In the genomic region with DNA sequence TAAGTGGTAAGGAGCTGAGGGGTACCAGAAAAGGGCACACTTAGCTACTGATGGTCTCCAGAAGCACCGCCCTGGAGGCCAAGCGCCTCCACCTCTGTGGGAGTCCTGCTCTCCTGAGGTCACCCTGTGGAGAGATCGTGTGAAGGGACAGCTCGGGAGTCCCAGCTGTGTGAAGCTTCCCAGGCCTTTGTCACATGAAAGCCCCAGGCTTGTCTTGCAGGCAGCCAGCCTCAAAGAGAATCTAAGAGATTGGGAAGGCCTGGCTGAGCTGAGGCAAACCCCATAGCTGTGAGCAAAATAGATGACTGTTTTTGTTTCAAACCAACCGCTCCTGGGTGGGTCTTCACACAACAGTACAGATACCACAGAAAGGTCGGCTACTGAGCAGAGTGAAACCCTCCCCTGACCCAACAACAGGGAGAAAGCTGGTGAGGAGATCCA, we compare ENCODE assay signal across 12 mouse cellular contexts. TPM values are rescaled to one million over a fixed set of nuclear protein-coding genes. Genes with fewer than 3 reads are reported as not detected.
DNase-seq lines count a peak whose midpoint lies in the region; ATAC-seq lines count a peak whose summit lies in the region.
"Had no signal": no experiment of that assay in that cellular context is flagged by ENCODE, and none has a peak within 500 bp of the region (broad histone marks: within the 10 kb centered on the region; RNA-seq: fewer than 3 reads in every experiment).

No protein-coding gene starts in this region.

- ATAC-seq in CD4-positive, CD25-positive, alpha-beta regulatory T cell, adult 4 months, result no peak
- ATAC-seq in kidney, embryonic 16.5 days (ENCODE audit: low FRiP score, low TSS enrichment), result peak; percentile 75

- H3K4me2 ChIP-seq in kidney, embryonic 16.5 days (replicated peaks; ENCODE audit: low read depth, low read length), result no peak overlapping the region
- H3K4me2 ChIP-seq: limb, embryonic 15.5 days had no signal

- H3K27ac ChIP-seq in kidney, embryonic 16.5 days (ENCODE audit: low read length), result peak overlapping the region; percentile 63
- H3K27ac ChIP-seq in limb, embryonic 10.5 days, result 0 out of 2 replicates have a peak overlapping the region, but pooled peaks have one; percentile 42
- H3K27ac ChIP-seq: limb, embryonic 15.5 days had no signal

- peaks cover 43% of the 10 kb centered on the region for H3K4me1 ChIP-seq in kidney, embryonic 16.5 days (ENCODE audit: insufficient read depth, low read length)
- H3K4me1 ChIP-seq in limb, embryonic 10.5 days, result peaks cover 39% of the 10 kb centered on the region

- no peaks in the 10 kb centered on the region for H3K9me3 ChIP-seq in kidney, embryonic 16.5 days (ENCODE audit: low read length)
- no peaks in the 10 kb centered on the region for H3K9me3 ChIP-seq in limb, embryonic 10.5 days (replicated peaks)
- H3K9me3 ChIP-seq: limb, embryonic 15.5 days; megakaryocyte, embryonic 14.5 days had no signal

- 33% methylated on average over 6 of the region's 6 CpGs for whole genome bisulfite sequencing in kidney, embryonic 16.5 days
- WGBS in limb, embryonic 10.5 days, result 14% methylated on average over 6 of the region's 6 CpGs

- H3K4me3 ChIP-seq in kidney, embryonic 16.5 days (ENCODE audit: low read length), result no peak overlapping the region
- no peak overlapping the region for H3K4me3 ChIP-seq in limb, embryonic 10.5 days
- H3K4me3 ChIP-seq: limb, embryonic 15.5 days; megakaryocyte, embryonic 14.5 days had no signal

- DNase-seq in CD4-positive, CD25-positive, alpha-beta regulatory T cell, adult 2 months (ENCODE audit: low read depth, low spot score), result peak; percentile 38
- DNase-seq in kidney, postnatal 25 days, result no peak
- peak; percentile 31 for DNase-seq in Muller cell, postnatal 12 days (ENCODE audit: inconsistent ontology term)
- DNase-seq in limb, embryonic 10.5 days (ENCODE audit: low spot score), result no peak
- no peak for DNase-seq in adrenal gland, adult 18-20 months (ENCODE audit: low spot score in 2 of 2)
- DNase-seq in MN1 (ENCODE audit: low spot score), result no peak
- DNase-seq: cerebellum, postnatal 10 days; kidney, adult 11 months had no signal

- H3K9ac ChIP-seq in kidney, embryonic 16.5 days (replicated peaks; ENCODE audit: low read length), result no peak overlapping the region; the same call in 1 of the 2 replicates
- H3K9ac ChIP-seq: limb, embryonic 15.5 days had no signal

- no peaks in the 10 kb centered on the region for H3K27me3 ChIP-seq in kidney, embryonic 16.5 days (ENCODE audit: insufficient read depth, low read length)
- no peaks in the 10 kb centered on the region for H3K27me3 ChIP-seq in limb, embryonic 10.5 days (ENCODE audit: low read depth, poor library complexity, severe bottlenecking)
- H3K27me3 ChIP-seq: limb, embryonic 15.5 days; megakaryocyte, embryonic 14.5 days had no signal

- no peaks in the 10 kb centered on the region for H3K36me3 ChIP-seq in kidney, embryonic 16.5 days (ENCODE audit: insufficient read depth, low read length)
- H3K36me3 ChIP-seq in limb, embryonic 10.5 days, result no peaks in the 10 kb centered on the region

RNA-seq across cellular contexts. Expression of a gene that starts 19.5 kb away (rescaled TPM):
- polyA plus RNA-seq in CD4-positive, CD25-positive, alpha-beta regulatory T cell, adult 4 months (2017; shearing (Covaris generic)), result 100 to 1,000 TPM; 101 TPM
- polyA plus RNA-seq in kidney, embryonic 16.5 days (2015; fragmentation: Nextera tagmentation; extraction: Ambion mirVana), result 27.9 and 30.1 TPM in 2 replicates
- 22.4 and 22.6 TPM in 2 replicates for polyA plus RNA-seq in limb, embryonic 10.5 days (2016; fragmentation: Nextera tagmentation; extraction: Ambion mirVana)
- 10 to 100 TPM; 28.9 to 32.8 TPM for total RNA-seq in adrenal gland, adult 18-20 months (2021)

RNA-seq across cellular contexts. Expression of a gene that starts 55.7 kb away (rescaled TPM):
- 100 to 1,000 TPM; 171 to 260 TPM for polyA plus RNA-seq in CD4-positive, CD25-positive, alpha-beta regulatory T cell, adult 4 months (2017; shearing (Covaris generic))
- 244 and 281 TPM in 2 replicates for polyA plus RNA-seq in kidney, embryonic 16.5 days (2015; fragmentation: Nextera tagmentation; extraction: Ambion mirVana)
- polyA plus RNA-seq in limb, embryonic 10.5 days (2016; fragmentation: Nextera tagmentation; extraction: Ambion mirVana), result 130 and 154 TPM in 2 replicates
- total RNA-seq in adrenal gland, adult 18-20 months (2021), result 100 to 1,000 TPM; 245 to 250 TPM

Comparison
In these comparisons a context has a peak if more than half of its experiments do, and no peak if none do; other contexts are left out.
1. DNase-seq: peak in CD4-positive, CD25-positive, alpha-beta regulatory T cell, adult 2 months (single experiment) and Muller cell, postnatal 12 days (single experiment); none in kidney, postnatal 25 days (0 of 2), limb, embryonic 10.5 days (single experiment), adrenal gland, adult 18-20 months (0 of 2) and MN1 (single experiment).